In genomic region chr1:152766032-152766772, GRCm38 (mm10) we compare ENCODE assay signal across 8 mouse cellular contexts. TPM values are rescaled to one million over a fixed set of nuclear protein-coding genes. Genes with fewer than 3 reads are reported as not detected.
DNase-seq lines count a peak whose midpoint lies in the region; ATAC-seq and TF ChIP-seq lines count a peak whose summit lies in the region.

Rgl1 (minus strand) TSS chr1:152766351.
Arpc5 (plus strand) TSS chr1:152766542.

- TF ChIP-seq POLR2A in CH12.LX (IDR thresholded peaks at IDR 0.05; ENCODE audit: low read depth, low read length): peak; percentile 91

- TF ChIP-seq CTCF in CH12.LX (conservative IDR thresholded peaks at IDR 0.05 in 1 of 2, IDR thresholded peaks at IDR 0.05 in 1 of 2; ENCODE audit: low read depth in 2 of 2, low read length in 2 of 2): no peak

- under 1% methylated on average over 67 of the region's 86 CpGs for WGBS in forebrain, embryonic 11.5 days
- WGBS in heart, embryonic 16.5 days: under 1% methylated on average over 83 of the region's 86 CpGs
- under 1% methylated on average over 86 of the region's 86 CpGs for WGBS in liver, embryonic 15.5 days (ENCODE audit: insufficient replicate concordance)
- WGBS in neural tube, embryonic 12.5 days: under 1% methylated on average over 85 of the region's 86 CpGs

- H3K9ac ChIP-seq in CH12.LX (ENCODE audit: insufficient read depth, low read depth): peak within 1 kb of the TSS; percentile 96
- H3K9ac ChIP-seq in forebrain, embryonic 11.5 days (ENCODE audit: low read length): peak within 1 kb of the TSS; percentile 92
- H3K9ac ChIP-seq in heart, embryonic 16.5 days (ENCODE audit: low read length): peak within 1 kb of the TSS; percentile 83
- peak within 1 kb of the TSS; percentile 94 for H3K9ac ChIP-seq in liver, embryonic 15.5 days
- peak within 1 kb of the TSS; percentile 93 for H3K9ac ChIP-seq in neural tube, embryonic 12.5 days

- no peak for TF ChIP-seq EP300 in CH12.LX (IDR thresholded peaks at IDR 0.05; ENCODE audit: low read length)

- peak within 1 kb of the TSS; percentile 83 for H3K27ac ChIP-seq in CH12.LX (ENCODE audit: insufficient read depth, low read depth)
- peak within 1 kb of the TSS; percentile 71 for H3K27ac ChIP-seq in forebrain, embryonic 11.5 days (ENCODE audit: low read depth, low read length)
- H3K27ac ChIP-seq in heart, embryonic 16.5 days (ENCODE audit: low read length): peak within 1 kb of the TSS; percentile 75
- H3K27ac ChIP-seq in liver, embryonic 15.5 days (replicated peaks): peak within 1 kb of the TSS; percentile 87
- peak within 1 kb of the TSS; percentile 79 for H3K27ac ChIP-seq in neural tube, embryonic 12.5 days

- in situ Hi-C loops in CH12.LX (cut with MboI; ENCODE audit: low pct_ligation_motif_present, low pct_unique_long_range_greater_than_20kb, low sequenced_read_pairs): loop anchor here (10.0 kb wide), 1 partner anchor 231 kb away; no protein-coding TSS in a partner anchor

- DNase-seq in CH12.LX (ENCODE audit: extremely low read depth): peak; percentile 94
- DNase-seq in c-Kit-positive CD71-positive TER-119-negative erythroid progenitor cells, embryonic 14.5 days (ENCODE audit: low read depth): peak; percentile 84
- peak; percentile 99 for DNase-seq in forebrain, embryonic 11.5 days (ENCODE audit: low spot score)
- DNase-seq in kidney, postnatal 36 days: peak; percentile 97
- peak; percentile 94 for DNase-seq in telencephalon, adult 2 months (ENCODE audit: low read depth, low spot score)

- H3K79me2 ChIP-seq in CH12.LX (replicated peaks; ENCODE audit: control insufficient read depth, extremely low read depth, insufficient read depth, poor library complexity, severe bottlenecking): peaks cover 14% of the 10 kb centered on the region

- dilution Hi-C loops in CH12.LX (cut with MboI; ENCODE audit: extremely low pct_ligation_motif_present, extremely low pct_unique_long_range_greater_than_20kb, low sequenced_read_pairs): no loop called here

- peak within 1 kb of the TSS; percentile 89 to 94 (median 94) for H3K4me3 ChIP-seq in CH12.LX (replicated peaks in 1 of 3; ENCODE audit: low read depth in 2 of 3, low read length in 2 of 3, poor library complexity in 1 of 3)
- H3K4me3 ChIP-seq in forebrain, embryonic 11.5 days (ENCODE audit: low read depth, low read length): peak within 1 kb of the TSS; percentile 95
- H3K4me3 ChIP-seq in heart, embryonic 16.5 days (ENCODE audit: low read length): peak within 1 kb of the TSS; percentile 64
- H3K4me3 ChIP-seq in liver, embryonic 15.5 days (replicated peaks): peak within 1 kb of the TSS; percentile 82
- H3K4me3 ChIP-seq in neural tube, embryonic 12.5 days: peak within 1 kb of the TSS; percentile 95

- TF ChIP-seq RAD21 in CH12.LX (IDR thresholded peaks at IDR 0.05; ENCODE audit: low read depth, low read length): no peak

- no peaks in the 10 kb centered on the region for H3K9me3 ChIP-seq in CH12.LX (replicated peaks; ENCODE audit: low read length)
- H3K9me3 ChIP-seq in forebrain, embryonic 11.5 days (ENCODE audit: control insufficient read depth, low read length): no peaks in the 10 kb centered on the region
- H3K9me3 ChIP-seq in heart, embryonic 16.5 days (replicated peaks; ENCODE audit: control insufficient read depth, low read length): no peaks in the 10 kb centered on the region
- H3K9me3 ChIP-seq in liver, embryonic 15.5 days (replicated peaks): no peaks in the 10 kb centered on the region
- no peaks in the 10 kb centered on the region for H3K9me3 ChIP-seq in neural tube, embryonic 12.5 days

- peak; percentile 98 for ATAC-seq in forebrain, embryonic 11.5 days (replicated peaks; ENCODE audit: low FRiP score)
- peak; percentile 95 for ATAC-seq in heart, embryonic 16.5 days (replicated peaks; ENCODE audit: extremely low read depth, insufficient read depth, low FRiP score)
- peak; percentile 98 for ATAC-seq in liver, embryonic 15.5 days (ENCODE audit: insufficient read depth)
- ATAC-seq in neural tube, embryonic 12.5 days (ENCODE audit: low FRiP score, low read depth): peak; percentile 96

- peaks cover 15 to 29% of the 10 kb centered on the region in 2 experiments for H3K36me3 ChIP-seq in CH12.LX (replicated peaks in 1 of 2; ENCODE audit: control insufficient read depth in 1 of 2, insufficient read depth in 1 of 2, low read length in 1 of 2)
- H3K36me3 ChIP-seq in forebrain, embryonic 11.5 days (ENCODE audit: control insufficient read depth, insufficient read depth, low read length): no peaks in the 10 kb centered on the region; the same call in 1 of the 2 replicates
- peaks cover 18% of the 10 kb centered on the region for H3K36me3 ChIP-seq in heart, embryonic 16.5 days (ENCODE audit: control insufficient read depth, insufficient read depth)
- H3K36me3 ChIP-seq in liver, embryonic 15.5 days (replicated peaks): peaks cover 20% of the 10 kb centered on the region
- H3K36me3 ChIP-seq in neural tube, embryonic 12.5 days: peaks cover 7% of the 10 kb centered on the region

- peaks cover 7% of the 10 kb centered on the region for H3K27me3 ChIP-seq in CH12.LX (replicated peaks)
- peaks cover 3% of the 10 kb centered on the region; the same call in 1 of the 2 replicates for H3K27me3 ChIP-seq in forebrain, embryonic 11.5 days (ENCODE audit: control insufficient read depth, insufficient read depth, low read length)
- peaks cover 5% of the 10 kb centered on the region for H3K27me3 ChIP-seq in heart, embryonic 16.5 days (ENCODE audit: control insufficient read depth, insufficient read depth, low read length)
- H3K27me3 ChIP-seq in liver, embryonic 15.5 days: peaks cover 32% of the 10 kb centered on the region
- H3K27me3 ChIP-seq in neural tube, embryonic 12.5 days (replicated peaks): no peaks in the 10 kb centered on the region

- peak within 1 kb of the TSS; percentile 53 for H3K4me2 ChIP-seq in CH12.LX (ENCODE audit: insufficient read depth, low read depth, poor library complexity, severe bottlenecking)
- H3K4me2 ChIP-seq in forebrain, embryonic 11.5 days (ENCODE audit: low read depth, low read length, severe bottlenecking): peak within 1 kb of the TSS; percentile 90
- peak within 1 kb of the TSS; percentile 97 for H3K4me2 ChIP-seq in heart, embryonic 16.5 days (ENCODE audit: low read depth, low read length)
- peak within 1 kb of the TSS; percentile 96 for H3K4me2 ChIP-seq in liver, embryonic 15.5 days
- H3K4me2 ChIP-seq in neural tube, embryonic 12.5 days (replicated peaks): peak within 1 kb of the TSS; percentile 93

- H3K4me1 ChIP-seq in CH12.LX (ENCODE audit: control insufficient read depth in 1 of 2, insufficient read depth in 2 of 2): peaks cover 4 to 13% of the 10 kb centered on the region in 2 experiments; a peak in 3 of 4 replicates
- H3K4me1 ChIP-seq in forebrain, embryonic 11.5 days (replicated peaks; ENCODE audit: control insufficient read depth, insufficient read depth, low read length): peaks cover 5% of the 10 kb centered on the region; the same call in 1 of the 2 replicates
- peaks cover 8% of the 10 kb centered on the region for H3K4me1 ChIP-seq in heart, embryonic 16.5 days (ENCODE audit: control insufficient read depth, insufficient read depth, low read length)
- H3K4me1 ChIP-seq in liver, embryonic 15.5 days (replicated peaks): peaks cover 7% of the 10 kb centered on the region
- H3K4me1 ChIP-seq in neural tube, embryonic 12.5 days: peaks cover 6% of the 10 kb centered on the region

TF ChIP-seq in CH12.LX, 34 proteins besides CTCF, POLR2A, EP300 and RAD21 (continues in another document):
- TF ChIP-seq NELFE (IDR thresholded peaks at IDR 0.05; ENCODE audit: low read depth, low read length) (peak; percentile 94), MAZ (IDR thresholded peaks at IDR 0.05; ENCODE audit: low read depth, low read length) (peak; percentile 82; the same call in 1 of the 2 replicates), TBP (conservative IDR thresholded peaks at IDR 0.05; ENCODE audit: low read depth, low read length) (0 out of 2 replicates have a peak, but pooled peaks have one; percentile 31), ZMIZ1 (IDR thresholded peaks at IDR 0.05; ENCODE audit: low read depth, low read length) (peak; percentile 87), USF1 (IDR thresholded peaks at IDR 0.05; ENCODE audit: low read depth, low read length) (peak; percentile 98), CHD1 (IDR thresholded peaks at IDR 0.05; ENCODE audit: low read depth, low read length) (no peak), ZC3H11A (IDR thresholded peaks at IDR 0.05; ENCODE audit: low read depth, low read length) (no peak), SIN3A (IDR thresholded peaks at IDR 0.05; ENCODE audit: low read length) (peak; percentile 76; the same call in 1 of the 2 replicates), MEF2A (IDR thresholded peaks at IDR 0.05; ENCODE audit: borderline replicate concordance, low read depth, low read length) (peak; percentile 40; the same call in 1 of the 2 replicates), JUN (IDR thresholded peaks at IDR 0.05; ENCODE audit: insufficient read depth, low read depth, low read length) (no peak), BHLHE40 (IDR thresholded peaks at IDR 0.05; ENCODE audit: low read depth, low read length) (peak; percentile 19; the same call in 1 of the 2 replicates), HCFC1 (IDR thresholded peaks at IDR 0.05; ENCODE audit: low read depth, low read length) (peak; percentile 64), TCF12 (IDR thresholded peaks at IDR 0.05; ENCODE audit: low read depth, low read length) (peak; percentile 70; the same call in 1 of the 2 replicates), UBTF (IDR thresholded peaks at IDR 0.05; ENCODE audit: low read depth, low read length) (peak; percentile 61; the same call in 1 of the 2 replicates), SMC3 (IDR thresholded peaks at IDR 0.05; ENCODE audit: low read depth, low read length) (no peak)

RNA-seq across cellular contexts. Expression of gene Rgl1, which starts in this region (rescaled TPM):
- 0.25 and 0.42 TPM in 2 replicates for total RNA-seq in CH12.LX (2012; rRNA removed)
- 0.68 and 0.74 TPM in 2 replicates for total RNA-seq in CH12.LX (2014; rRNA removed)
- polyA plus RNA-seq in CH12.LX (2012; ENCODE audit: insufficient read length, low read depth): 1.7 and 1.8 TPM in 2 replicates
- polyA plus RNA-seq in forebrain, embryonic 11.5 days (2014; fragmentation: Nextera tagmentation; extraction: Ambion mirVana): 28.6 and 32.5 TPM in 2 replicates
- 60.1 and 61.0 TPM in 2 replicates for polyA plus RNA-seq in heart, embryonic 16.5 days (2015; fragmentation: Nextera tagmentation; extraction: Ambion mirVana)
- polyA plus RNA-seq in liver, embryonic 15.5 days (2015; fragmentation: Nextera tagmentation; extraction: Ambion mirVana): 13.0 and 13.1 TPM in 2 replicates
- polyA plus RNA-seq in neural tube, embryonic 12.5 days (2016; fragmentation: Nextera tagmentation; extraction: Ambion mirVana): 22.7 and 24.8 TPM in 2 replicates

RNA-seq across cellular contexts. Expression of gene Arpc5, which starts in this region (rescaled TPM):
- total RNA-seq in CH12.LX (2012; rRNA removed): 125 and 128 TPM in 2 replicates
- 399 and 408 TPM in 2 replicates for total RNA-seq in CH12.LX (2014; rRNA removed)
- polyA plus RNA-seq in CH12.LX (2012; ENCODE audit: insufficient read length, low read depth): 232 and 260 TPM in 2 replicates
- 252 and 259 TPM in 2 replicates for polyA plus RNA-seq in forebrain, embryonic 11.5 days (2014; fragmentation: Nextera tagmentation; extraction: Ambion mirVana)
- 196 and 229 TPM in 2 replicates for polyA plus RNA-seq in heart, embryonic 16.5 days (2015; fragmentation: Nextera tagmentation; extraction: Ambion mirVana)
- 138 and 146 TPM in 2 replicates for polyA plus RNA-seq in liver, embryonic 15.5 days (2015; fragmentation: Nextera tagmentation; extraction: Ambion mirVana)
- 294 and 320 TPM in 2 replicates for polyA plus RNA-seq in neural tube, embryonic 12.5 days (2016; fragmentation: Nextera tagmentation; extraction: Ambion mirVana)

Comparison
In these comparisons a context has a peak if more than half of its experiments do, and no peak if none do; other contexts are left out.
1. Peak in every context shown above with its lines: DNase-seq, ATAC-seq, H3K4me3 ChIP-seq and H3K27ac ChIP-seq.